In genomic region chr10:42514125-42514524, GRCm38 (mm10) we compare ENCODE assay signal across 1 mouse cellular context.
TF ChIP-seq lines count a peak whose summit lies in the region.

No protein-coding gene starts in this region.

TF ChIP-seq in MEL, 35 proteins besides CTCF, POLR2A, EP300 and RAD21:
- TF ChIP-seq SMC3 (IDR thresholded peaks at IDR 0.05; ENCODE audit: low read depth, low read length) (peak; percentile 40), MXI1 (IDR thresholded peaks at IDR 0.05; ENCODE audit: low read depth, low read length) (no peak), ZNF384 (IDR thresholded peaks at IDR 0.05; ENCODE audit: low read depth, low read length) (no peak), TCF12 (IDR thresholded peaks at IDR 0.05; ENCODE audit: low read depth, low read length) (no peak)
